Mouse (Mus musculus) C2C12 (cell line): ENCODE measurements around the gene Hoxa1.

Experiments used
- CEBPB ChIP-seq: IDR thresholded peaks from one replicate; pipeline ENCODE4 v1.6.1; 2011; ENCODE audit warnings: low read depth, mild to moderate bottlenecking, control low read depth, moderate library complexity
- CTCF ChIP-seq: IDR thresholded peaks from one replicate; pipeline ENCODE4 v1.5.1; 2011; ENCODE audit not compliant: control insufficient read depth, insufficient read depth, insufficient read length
- FOSL1 ChIP-seq: IDR thresholded peaks from one replicate; pipeline ENCODE4 v1.8.0; 2011; ENCODE audit warnings: mild to moderate bottlenecking, low read length; ENCODE audit not compliant: poor library complexity, insufficient read depth, severe bottlenecking
- MAX ChIP-seq: IDR thresholded peaks from one replicate; pipeline ENCODE4 v1.6.1; 2011; ENCODE audit warnings: mild to moderate bottlenecking, control low read depth
- MYOD1 ChIP-seq: IDR thresholded peaks from one replicate; pipeline ENCODE4 v1.6.1; 2011; ENCODE audit warnings: low read depth; ENCODE audit not compliant: control insufficient read depth, insufficient read length
- MYOG ChIP-seq: IDR thresholded peaks from one replicate; pipeline ENCODE4 v1.6.1; 2011; ENCODE audit not compliant: control insufficient read depth, insufficient read length; ENCODE audit errors: extremely low read depth
- USF1 ChIP-seq: IDR thresholded peaks from one replicate; pipeline ENCODE4 v1.6.1; 2011; ENCODE audit warnings: low read depth, mild to moderate bottlenecking, control low read depth, moderate library complexity

GRCm38 (mm10) chr6:52173648-52174047, 15.5 kb upstream of the Hoxa1 start:
- TF ChIP-seq CTCF = no peak
- TF ChIP-seq FOSL1 = no peak
- TF ChIP-seq USF1 = no peak
- no peak for TF ChIP-seq MAX
- no peak for TF ChIP-seq MYOG
- no peak for TF ChIP-seq CEBPB
- no peak for TF ChIP-seq MYOD1
